Mouse (Mus musculus): ENCODE measurements around the gene Vat1. TPM values are rescaled to one million over a fixed set of nuclear protein-coding genes. Genes with fewer than 3 reads are reported as not detected.
A peak's percentile ranks its signal among the peaks of the same experiment; 100 is the strongest.

Vat1 gene
- polyA plus RNA-seq, 1 experiment from 2014 or later: 77.1 TPM

DNA sequence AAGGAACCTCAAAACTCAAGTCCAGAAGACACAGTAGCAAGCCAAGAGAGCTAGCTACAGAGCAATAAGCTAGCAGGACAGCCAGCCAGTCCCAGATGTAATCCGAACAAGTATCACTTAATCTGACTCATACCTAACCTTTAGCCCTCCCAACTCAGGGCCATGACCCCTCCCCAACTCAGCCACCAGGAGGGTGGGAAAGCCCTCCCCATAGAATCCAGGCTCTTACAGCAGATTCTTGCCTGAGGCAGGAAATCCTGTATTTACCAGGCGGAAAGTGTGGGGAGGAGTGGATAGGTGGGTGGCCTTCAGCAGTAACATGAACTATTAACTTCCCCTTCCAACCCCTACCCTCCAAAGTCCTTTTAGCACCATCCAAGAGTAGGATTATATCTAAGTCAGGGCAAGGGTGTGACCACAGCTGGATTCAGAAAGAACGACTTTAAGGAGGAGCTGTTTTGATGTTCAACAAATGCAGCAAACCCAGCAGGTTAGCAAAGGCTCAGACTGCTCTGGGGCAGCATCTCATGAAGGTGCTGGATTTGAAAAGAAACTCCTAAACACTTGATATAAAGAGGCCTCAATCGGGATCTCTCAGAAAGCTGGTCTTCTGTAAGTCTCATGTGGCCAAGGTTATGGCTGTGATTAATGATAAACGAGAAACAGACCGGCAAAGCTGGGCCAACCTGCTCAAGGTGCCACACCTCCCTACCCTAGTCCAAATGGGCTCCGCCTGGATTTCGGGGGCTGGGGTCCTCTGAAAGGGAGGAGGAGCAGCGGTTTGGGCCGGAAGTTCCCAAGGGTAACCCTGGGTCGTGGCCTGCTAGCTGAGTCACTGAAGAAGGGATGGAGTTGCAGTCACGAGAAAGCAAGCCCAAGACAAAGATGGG is 1.6 kb downstream of the Vat1 start, which contains the start of gene Rnd2:
Gene Rnd2 (plus strand): TSS at position 789 of the 890 bp plus-strand sequence.
- peak within 1 kb of the TSS; percentile 83 for H3K4me2 ChIP-seq (replicated peaks)
- H3K4me1 ChIP-seq: peaks cover 58% of the 10 kb centered on the region
- H3K27me3 ChIP-seq: no peaks in the 10 kb centered on the region
- peak within 1 kb of the TSS; percentile 86 for H3K9ac ChIP-seq (replicated peaks)
- WGBS: 13% methylated on average over 12 of the region's 12 CpGs
- H3K27ac ChIP-seq (replicated peaks): peak within 1 kb of the TSS; percentile 88
- peak within 1 kb of the TSS; percentile 79 for H3K4me3 ChIP-seq
- H3K9me3 ChIP-seq: no peaks in the 10 kb centered on the region
- H3K36me3 ChIP-seq: peaks cover 29% of the 10 kb centered on the region
- ATAC-seq (replicated peaks): no peak

DNA sequence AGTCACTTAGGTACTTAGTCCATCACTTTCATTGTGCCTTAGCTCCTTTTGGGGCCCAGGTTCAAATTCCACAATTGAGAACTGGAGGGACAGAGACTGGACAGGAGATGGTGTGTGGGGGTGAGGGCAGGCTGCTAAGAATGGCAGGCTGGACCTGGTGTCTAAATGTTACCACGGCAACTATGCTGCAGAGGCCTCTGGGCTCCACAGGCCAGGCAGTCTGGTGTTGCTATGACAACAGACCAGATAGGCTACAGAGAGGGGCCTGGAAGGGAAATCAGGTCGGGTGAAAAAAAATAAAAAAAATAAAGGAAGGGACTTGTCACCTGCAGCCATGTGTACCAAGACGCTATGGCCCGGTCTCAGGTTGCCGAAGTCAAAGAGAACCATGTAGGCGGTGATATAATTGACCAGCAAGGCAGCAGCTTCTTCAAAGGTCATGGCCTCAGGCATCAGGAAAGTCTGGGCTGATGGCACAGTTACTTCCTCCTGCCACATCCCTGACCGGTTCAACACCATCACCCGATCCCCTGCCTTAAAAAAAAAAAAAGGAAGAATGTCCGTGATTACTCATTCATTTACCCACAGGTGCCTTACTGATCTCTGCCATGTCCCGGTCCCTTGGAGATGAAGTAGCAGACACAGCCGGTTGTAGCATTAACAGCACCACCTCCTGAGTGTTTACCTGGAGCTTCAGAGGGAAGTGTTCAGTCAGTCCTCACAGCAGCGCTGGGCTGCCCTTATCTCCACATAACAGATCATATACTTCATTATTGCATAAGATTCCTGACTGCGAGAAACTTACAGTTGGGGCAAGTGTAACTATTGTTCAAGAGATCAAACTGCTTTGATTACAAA is 3.2 kb downstream of the Vat1 start:
- Histone ChIP-seq H3K9me3 (no peaks in the 10 kb centered on the region), H3K27me3 (no peaks in the 10 kb centered on the region), H3K4me3 (peak overlapping the region; percentile 79; the same call in 1 of the 2 replicates), H3K4me2 (replicated peaks) (peak overlapping the region; percentile 83), H3K9ac (replicated peaks) (0 out of 2 replicates have a peak overlapping the region, but pooled peaks have one; percentile 86), H3K36me3 (peaks cover 46% of the 10 kb centered on the region), H3K27ac (replicated peaks) (no peak overlapping the region), H3K4me1 (peaks cover 49% of the 10 kb centered on the region)
- WGBS: 34% methylated on average over 13 of the region's 13 CpGs
- ATAC-seq (replicated peaks): no peak

DNA sequence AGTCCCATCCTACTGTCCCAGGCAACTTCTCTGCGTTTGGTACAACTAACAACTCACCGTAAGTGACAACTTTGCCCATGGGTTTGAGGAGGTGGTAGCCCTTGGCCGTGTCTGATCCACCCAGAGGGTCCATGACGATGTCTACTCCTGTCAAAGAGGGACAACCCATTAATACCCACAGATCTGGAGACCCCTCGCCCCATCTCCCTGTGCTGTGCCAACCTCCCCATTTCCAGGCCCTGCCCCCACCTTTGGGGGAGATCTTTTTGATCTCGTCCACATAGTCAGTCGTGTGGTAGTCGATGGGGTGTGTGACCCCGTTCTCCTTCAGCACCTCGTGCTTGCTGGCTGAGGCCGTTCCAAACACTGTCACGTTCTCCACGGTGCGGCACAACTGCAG is 3.9 kb downstream of the Vat1 start:
- Histone ChIP-seq H3K27me3 (no peaks in the 10 kb centered on the region), H3K4me1 (peaks cover 42% of the 10 kb centered on the region), H3K4me2 (replicated peaks) (no peak overlapping the region), H3K9ac (replicated peaks) (no peak overlapping the region), H3K9me3 (no peaks in the 10 kb centered on the region), H3K4me3 (no peak overlapping the region), H3K27ac (replicated peaks) (no peak overlapping the region), H3K36me3 (peaks cover 47% of the 10 kb centered on the region)
- ATAC-seq (replicated peaks): no peak
- 81% methylated on average over 14 of the region's 14 CpGs for WGBS

DNA sequence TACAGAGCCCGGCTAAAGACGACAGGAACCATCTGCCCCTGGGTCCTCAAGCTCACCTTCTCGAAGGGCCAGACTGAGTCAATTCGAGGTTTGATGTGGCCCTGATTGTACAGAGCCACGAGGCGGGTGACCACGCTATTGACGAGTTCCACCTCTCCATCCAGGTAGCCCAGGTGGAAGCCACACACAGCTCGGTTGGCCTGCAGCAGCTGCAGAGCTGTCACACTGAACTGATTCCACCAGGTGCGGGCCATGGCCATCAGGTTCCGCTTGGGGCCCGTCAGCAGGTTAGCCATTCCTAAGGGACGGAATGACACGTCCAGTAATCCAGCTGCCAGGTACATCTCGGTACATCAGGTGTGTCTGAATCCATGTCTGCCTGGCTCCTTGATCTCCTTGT is 5.7 kb downstream of the Vat1 start:
- Histone ChIP-seq H3K27ac (replicated peaks) (no peak overlapping the region), H3K9ac (replicated peaks) (no peak overlapping the region), H3K36me3 (peaks cover 51% of the 10 kb centered on the region), H3K27me3 (no peaks in the 10 kb centered on the region), H3K4me3 (no peak overlapping the region), H3K4me1 (peaks cover 32% of the 10 kb centered on the region), H3K4me2 (replicated peaks) (no peak overlapping the region), H3K9me3 (no peaks in the 10 kb centered on the region)
- no peak for ATAC-seq (replicated peaks)
- WGBS: 90% methylated on average over 15 of the region's 15 CpGs

DNA sequence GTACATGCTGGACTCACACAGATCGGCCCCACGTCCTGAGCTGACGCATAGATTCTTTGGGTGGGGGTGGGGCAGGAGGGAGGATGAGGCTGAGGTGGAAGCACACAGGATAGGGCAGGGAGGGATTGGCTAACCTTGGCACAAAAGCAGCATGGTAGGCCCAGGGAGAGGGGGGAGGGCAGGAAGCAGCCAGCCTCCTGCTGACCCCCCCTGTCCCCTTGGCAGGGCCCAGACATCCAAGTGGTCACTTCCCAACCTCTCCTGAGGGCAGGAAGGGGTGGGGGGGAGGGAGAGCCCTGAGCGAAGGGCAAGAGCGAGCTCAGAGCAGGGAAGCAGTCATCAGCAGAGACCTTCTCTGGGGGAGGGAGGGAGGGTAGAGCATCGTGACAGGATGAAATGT is 6.3 kb downstream of the Vat1 start:
- no peak overlapping the region for H3K9ac ChIP-seq (replicated peaks)
- no peak for ATAC-seq (replicated peaks)
- no peak overlapping the region for H3K4me2 ChIP-seq (replicated peaks)
- WGBS: 37% methylated on average over 5 of the region's 6 CpGs
- peaks cover 51% of the 10 kb centered on the region for H3K36me3 ChIP-seq
- no peaks in the 10 kb centered on the region for H3K9me3 ChIP-seq
- H3K27me3 ChIP-seq: no peaks in the 10 kb centered on the region
- peaks cover 32% of the 10 kb centered on the region for H3K4me1 ChIP-seq
- no peak overlapping the region for H3K4me3 ChIP-seq
- H3K27ac ChIP-seq (replicated peaks): no peak overlapping the region

DNA sequence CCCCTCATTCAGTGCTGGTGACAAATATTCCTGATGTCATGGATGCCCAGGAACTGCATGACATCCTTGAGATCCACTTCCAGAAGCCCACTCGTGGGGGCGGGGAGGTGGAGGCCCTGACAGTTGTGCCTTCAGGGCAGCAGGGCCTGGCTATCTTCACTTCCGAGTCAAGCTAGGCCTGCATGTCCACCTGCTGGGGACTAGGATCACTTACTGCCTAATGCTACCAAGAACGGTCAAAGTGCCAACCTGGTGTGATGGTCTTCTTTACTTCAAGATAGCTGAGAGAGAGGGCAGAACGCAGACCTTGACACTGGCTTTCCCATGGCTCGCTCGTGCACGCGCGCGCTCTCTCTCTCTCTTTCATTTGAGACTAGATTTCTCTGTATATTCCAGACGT is 7.8 kb downstream of the Vat1 start:
- H3K4me2 ChIP-seq (replicated peaks): no peak overlapping the region
- no peak overlapping the region for H3K9ac ChIP-seq (replicated peaks)
- no peaks in the 10 kb centered on the region for H3K9me3 ChIP-seq
- no peak overlapping the region for H3K27ac ChIP-seq (replicated peaks)
- WGBS: 85% methylated on average over 12 of the region's 12 CpGs
- no peaks in the 10 kb centered on the region for H3K27me3 ChIP-seq
- H3K36me3 ChIP-seq: peaks cover 51% of the 10 kb centered on the region
- H3K4me3 ChIP-seq: no peak overlapping the region
- peaks cover 19% of the 10 kb centered on the region for H3K4me1 ChIP-seq
- no peak for ATAC-seq (replicated peaks)

GRCm38 (mm10) chr11:101457631-101458030 is 8.4 kb downstream of the Vat1 start:
- H3K9ac ChIP-seq (replicated peaks): no peak overlapping the region
- H3K27ac ChIP-seq (replicated peaks): no peak overlapping the region
- WGBS: 92% methylated on average over 9 of the region's 9 CpGs
- H3K36me3 ChIP-seq: peaks cover 51% of the 10 kb centered on the region
- no peaks in the 10 kb centered on the region for H3K27me3 ChIP-seq
- no peak overlapping the region for H3K4me3 ChIP-seq
- H3K4me1 ChIP-seq: peaks cover 13% of the 10 kb centered on the region
- ATAC-seq (replicated peaks): peak; percentile 27; the same call in 1 of the 2 replicates
- no peaks in the 10 kb centered on the region for H3K9me3 ChIP-seq
- H3K4me2 ChIP-seq (replicated peaks): no peak overlapping the region

GRCm38 (mm10) chr11:101455627-101456026 is 10.4 kb downstream of the Vat1 start:
- H3K36me3 ChIP-seq: peaks cover 33% of the 10 kb centered on the region
- 0 out of 2 replicates have a peak overlapping the region, but pooled peaks have one; percentile 6 for H3K9ac ChIP-seq (replicated peaks)
- H3K4me3 ChIP-seq: no peak overlapping the region
- H3K27ac ChIP-seq (replicated peaks): no peak overlapping the region
- H3K4me1 ChIP-seq: peaks cover 6% of the 10 kb centered on the region; the same call in 1 of the 2 replicates
- no peak for ATAC-seq (replicated peaks)
- no peaks in the 10 kb centered on the region for H3K27me3 ChIP-seq
- H3K4me2 ChIP-seq (replicated peaks): no peak overlapping the region
- H3K9me3 ChIP-seq: no peaks in the 10 kb centered on the region
- 93% methylated on average over 7 of the region's 7 CpGs for WGBS

DNA sequence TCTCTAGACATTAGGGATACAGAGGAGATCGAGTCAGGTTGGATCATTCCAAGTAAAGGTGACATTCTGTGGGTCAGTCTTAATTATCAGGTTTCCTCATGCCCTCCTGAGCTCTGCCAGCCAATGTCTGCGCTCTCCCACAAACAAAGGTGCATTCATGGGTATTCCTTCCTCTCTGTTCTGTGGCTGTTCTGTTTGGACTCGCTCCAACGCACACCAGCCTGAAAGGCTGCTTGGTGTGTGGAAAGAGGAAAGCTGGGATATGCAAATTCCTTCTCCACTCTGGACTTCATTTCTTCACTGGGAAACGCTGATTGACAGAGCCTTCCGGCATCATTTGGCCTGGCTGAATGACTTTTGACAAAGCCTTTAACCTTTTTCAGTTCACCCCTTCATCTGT is 11.3 kb downstream of the Vat1 start:
- Histone ChIP-seq H3K36me3 (peaks cover 24% of the 10 kb centered on the region), H3K27me3 (no peaks in the 10 kb centered on the region), H3K4me3 (no peak overlapping the region), H3K9me3 (no peaks in the 10 kb centered on the region), H3K27ac (replicated peaks) (no peak overlapping the region), H3K9ac (replicated peaks) (no peak overlapping the region), H3K4me2 (replicated peaks) (no peak overlapping the region), H3K4me1 (peaks cover 6% of the 10 kb centered on the region; the same call in 1 of the 2 replicates)
- 9% methylated on average over 6 of the region's 6 CpGs for WGBS
- ATAC-seq (replicated peaks): no peak

GRCm38 (mm10) chr11:101452093-101452774 is 13.8 kb downstream of the Vat1 start:
- no peaks in the 10 kb centered on the region for H3K27me3 ChIP-seq
- no peaks in the 10 kb centered on the region for H3K9me3 ChIP-seq
- H3K4me3 ChIP-seq: no peak overlapping the region
- H3K4me1 ChIP-seq: peaks cover 6% of the 10 kb centered on the region; the same call in 1 of the 2 replicates
- H3K27ac ChIP-seq (replicated peaks): no peak overlapping the region
- 71% methylated on average over 10 of the region's 10 CpGs for WGBS
- H3K36me3 ChIP-seq: 0 out of 2 replicates have a peak, but pooled peaks cover 4% of the 10 kb centered on the region
- ATAC-seq (replicated peaks): no peak
- no peak overlapping the region for H3K4me2 ChIP-seq (replicated peaks)
- no peak overlapping the region for H3K9ac ChIP-seq (replicated peaks)

- ATAC-seq (replicated peaks): no peak
- H3K4me3 ChIP-seq: no peak overlapping the region
- 92% methylated on average over 10 of the region's 10 CpGs for WGBS
Observed at GRCm38 (mm10) chr11:101451536-101451935, 14.5 kb downstream of the Vat1 start.

More at GRCm38 (mm10) chr11:101451536-101451935, 14.5 kb downstream of the Vat1 start:
- Histone ChIP-seq H3K4me2 (replicated peaks) (no peak overlapping the region), H3K27me3 (no peaks in the 10 kb centered on the region), H3K4me1 (peaks cover 6% of the 10 kb centered on the region; the same call in 1 of the 2 replicates), H3K9me3 (no peaks in the 10 kb centered on the region), H3K36me3 (0 out of 2 replicates have a peak, but pooled peaks cover under 1% of the 10 kb centered on the region), H3K27ac (replicated peaks) (no peak overlapping the region), H3K9ac (replicated peaks) (no peak overlapping the region)
